Mouse (Mus musculus) hindbrain, embryonic 14.5 days (tissue): ENCODE data around the gene Itga6. TPM values are rescaled to one million over a fixed set of nuclear protein-coding genes. Genes with fewer than 3 reads are reported as not detected.

Experiments
- ATAC-seq: fragments of 200-750 bp; cut with Nextera tagmentation; 2 replicates; pipeline ENCODE4 v1.8.0; 2017; ENCODE audit warnings: moderate number of reproducible peaks, mild to moderate bottlenecking, moderate TSS enrichment, moderate library complexity; ENCODE audit not compliant: low FRiP score
- DNase-seq: peaks from one replicate; pipeline ENCODE4 v3.0.0-alpha.2; 2015; ENCODE audit warnings: low spot score
- H3K27ac ChIP-seq: fragments of 300-500 bp; sonication (generic); 2 replicates; pipeline ENCODE4 v1.5.1; 2014; ENCODE audit warnings: mild to moderate bottlenecking, moderate library complexity
- H3K27me3 ChIP-seq: fragments of 300-500 bp; sonication (generic); 2 replicates; pipeline ENCODE4 v1.6.1; 2014; ENCODE audit warnings: mild to moderate bottlenecking, low read length, mixed read lengths; ENCODE audit not compliant: control insufficient read depth, insufficient read depth
- H3K36me3 ChIP-seq: fragments of 300-500 bp; sonication (generic); replicated peaks from 2 replicates; pipeline ENCODE4 v1.6.1; 2014; ENCODE audit not compliant: control insufficient read depth, insufficient read depth
- H3K4me1 ChIP-seq: fragments of 300-500 bp; sonication (generic); replicated peaks from 2 replicates; pipeline ENCODE4 v1.6.1; 2014; ENCODE audit warnings: antibody characterized with exemption, low read length, mixed read lengths; ENCODE audit not compliant: control insufficient read depth, insufficient read depth
- H3K4me2 ChIP-seq: fragments of 300-500 bp; sonication (generic); replicated peaks from 2 replicates; pipeline ENCODE4 v1.6.1; 2014; ENCODE audit warnings: mild to moderate bottlenecking, moderate library complexity
- H3K4me3 ChIP-seq: fragments of 300-500 bp; sonication (generic); replicated peaks from 2 replicates; pipeline ENCODE4 v1.5.1; 2014; ENCODE audit warnings: mild to moderate bottlenecking, low read length
- H3K9ac ChIP-seq: fragments of 300-500 bp; sonication (generic); 2 replicates; pipeline ENCODE4 v1.6.1; 2014
- H3K9me3 ChIP-seq: fragments of 300-500 bp; sonication (generic); 2 replicates; pipeline ENCODE4 v1.6.1; 2016; ENCODE audit warnings: low read length; ENCODE audit not compliant: control insufficient read depth
- WGBS: fragments of 180-500 bp; shearing (Covaris S2); extraction: QIAGEN DNeasy Blood & Tissue Kit; methylation state at CpG from one replicate; pipeline ENCODE4 v1.1.7; 2014; 5-methylcytosine and 5-hydroxymethylcytosine counted together
- polyA plus RNA-seq: library from polyadenylated mRNA; unstranded; fragments of >200 nt; fragmentation: Nextera tagmentation; extraction: Ambion mirVana; gene quantifications from 2 replicates; pipeline ENCODE4 v1.2.1, GENCODE M21; 2014

Gene Itga6
- polyA plus RNA-seq, 1 experiment from 2014 or later, result 35.9 TPM

DNA sequence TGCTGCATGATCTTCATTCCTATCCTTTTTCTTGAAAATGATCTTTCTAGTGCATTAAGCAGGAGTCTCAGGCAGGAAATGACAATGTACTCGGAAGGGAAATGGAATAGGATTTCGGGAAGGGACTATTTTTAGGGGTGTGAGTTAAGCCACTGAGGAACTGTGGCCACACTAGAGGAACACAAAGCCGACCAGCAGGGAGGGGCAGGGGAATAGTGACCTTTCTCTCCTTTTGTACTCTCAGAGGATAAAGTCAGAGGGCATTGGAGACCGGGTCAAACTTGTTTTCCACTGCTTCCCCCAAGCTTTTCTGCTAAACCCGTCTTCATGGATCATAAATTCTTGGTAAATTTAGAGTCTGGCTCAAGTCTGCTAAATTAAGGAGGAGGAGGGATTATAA, 122.1 kb downstream of the Itga6 start:
- WGBS, result 8% methylated on average over 5 of the region's 5 CpGs
- H3K9me3 ChIP-seq, result no peaks in the 10 kb centered on the region
- ATAC-seq, result no peak

DNA sequence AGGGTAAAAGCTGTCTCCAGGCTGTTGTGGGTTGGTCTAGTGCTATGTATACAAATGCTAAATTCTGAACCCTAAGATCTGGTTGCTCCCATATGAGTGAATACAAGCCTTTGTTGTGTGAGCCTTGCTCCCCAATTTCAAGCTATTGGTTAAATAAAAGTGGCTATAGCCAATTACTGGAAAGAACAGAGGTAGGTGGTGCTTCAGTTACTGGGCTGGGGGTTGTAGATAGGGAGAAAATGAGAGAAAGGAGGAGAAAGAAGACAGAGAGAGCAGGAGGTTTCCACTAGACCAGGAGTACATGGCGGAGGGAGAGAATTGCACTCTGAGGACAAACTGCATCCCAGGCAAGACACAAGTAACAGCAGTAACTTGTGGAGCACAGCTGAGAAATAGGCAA, 122.8 kb downstream of the Itga6 start:
- H3K36me3 ChIP-seq, result no peaks in the 10 kb centered on the region
- no peak for DNase-seq
- H3K4me2 ChIP-seq, result no peak overlapping the region
- no peaks in the 10 kb centered on the region for H3K9me3 ChIP-seq
- WGBS, result 87% methylated on average over 1 of the region's 1 CpGs
- ATAC-seq, result no peak
- H3K27ac ChIP-seq, result no peak overlapping the region
- no peaks in the 10 kb centered on the region for H3K27me3 ChIP-seq
- H3K4me1 ChIP-seq, result no peaks in the 10 kb centered on the region
- no peak overlapping the region for H3K4me3 ChIP-seq
- no peak overlapping the region for H3K9ac ChIP-seq

More for the DNA sequence above, 122.1 kb downstream of the Itga6 start:
- no peaks in the 10 kb centered on the region for H3K36me3 ChIP-seq
- H3K27ac ChIP-seq, result no peak overlapping the region
- H3K4me1 ChIP-seq, result no peaks in the 10 kb centered on the region
- DNase-seq, result no peak
- H3K4me2 ChIP-seq, result no peak overlapping the region
- no peaks in the 10 kb centered on the region for H3K27me3 ChIP-seq
- H3K4me3 ChIP-seq, result no peak overlapping the region
- H3K9ac ChIP-seq, result no peak overlapping the region

DNA sequence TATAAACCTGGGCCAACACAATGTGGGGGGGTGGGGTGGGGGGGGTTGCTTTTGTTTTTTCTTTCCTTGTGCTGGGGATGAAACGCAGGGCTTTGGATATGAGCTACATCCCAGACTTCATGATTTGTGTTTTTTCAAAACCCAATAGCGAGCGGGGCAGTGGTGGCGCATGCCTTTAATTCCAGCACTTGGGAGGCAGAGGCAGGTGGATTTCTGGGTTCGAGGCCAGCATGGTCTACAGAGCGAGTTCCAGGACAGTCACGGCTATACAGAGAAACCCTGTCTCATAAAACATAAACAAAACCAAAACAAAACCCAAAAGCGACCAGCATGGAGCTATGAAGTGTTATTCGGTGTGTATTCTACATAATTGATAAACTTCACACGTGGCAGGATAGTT, 126.7 kb downstream of the Itga6 start:
- H3K9ac ChIP-seq, result no peak overlapping the region
- 0 out of 2 replicates have a peak, but pooled peaks cover 7% of the 10 kb centered on the region for H3K27me3 ChIP-seq
- no peak overlapping the region for H3K27ac ChIP-seq
- H3K4me2 ChIP-seq, result no peak overlapping the region
- ATAC-seq, result no peak
- peaks cover 7% of the 10 kb centered on the region; the same call in 1 of the 2 replicates for H3K4me1 ChIP-seq
- no peak for DNase-seq
- WGBS, result 86% methylated on average over 10 of the region's 10 CpGs
- no peak overlapping the region for H3K4me3 ChIP-seq
- H3K36me3 ChIP-seq, result no peaks in the 10 kb centered on the region
- no peaks in the 10 kb centered on the region for H3K9me3 ChIP-seq

DNA sequence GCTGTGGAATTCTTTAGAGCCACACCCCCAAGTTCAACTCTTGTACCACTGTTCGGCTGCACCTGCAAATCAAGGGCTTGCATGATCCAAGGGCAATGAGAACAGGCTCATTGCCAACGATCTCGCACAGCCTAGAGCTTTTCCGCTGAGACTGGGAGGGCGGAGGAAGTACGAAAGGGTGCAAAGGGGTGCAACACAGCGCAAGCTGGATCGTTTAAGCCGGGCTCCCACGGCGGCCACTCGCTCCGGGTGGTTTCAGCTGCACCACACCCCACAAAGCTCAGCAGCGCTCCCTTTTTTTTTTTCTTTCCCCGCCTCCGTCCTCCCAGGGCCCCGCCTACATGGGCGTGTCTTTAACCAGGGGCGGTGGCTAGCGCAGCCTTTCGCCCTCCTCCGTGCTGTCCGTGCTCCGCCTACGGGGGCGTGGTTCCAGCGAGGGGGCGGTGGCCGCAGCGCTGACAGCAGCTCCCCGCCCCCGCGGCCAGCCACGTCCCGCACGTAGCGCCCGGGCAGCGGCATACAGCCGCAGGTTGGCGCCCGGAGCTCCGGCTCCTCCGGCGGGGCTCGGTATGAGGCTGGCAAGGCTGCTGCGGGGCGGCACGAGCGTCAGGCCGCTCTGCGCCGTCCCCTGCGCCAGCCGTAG, 127.5 kb downstream of the Itga6 start, which contains the start of gene Pdk1:
Pdk1 (plus strand) TSS at position 424 of the 643 bp plus-strand sequence.
- under 1% methylated on average over 55 of the region's 55 CpGs for WGBS

DNA sequence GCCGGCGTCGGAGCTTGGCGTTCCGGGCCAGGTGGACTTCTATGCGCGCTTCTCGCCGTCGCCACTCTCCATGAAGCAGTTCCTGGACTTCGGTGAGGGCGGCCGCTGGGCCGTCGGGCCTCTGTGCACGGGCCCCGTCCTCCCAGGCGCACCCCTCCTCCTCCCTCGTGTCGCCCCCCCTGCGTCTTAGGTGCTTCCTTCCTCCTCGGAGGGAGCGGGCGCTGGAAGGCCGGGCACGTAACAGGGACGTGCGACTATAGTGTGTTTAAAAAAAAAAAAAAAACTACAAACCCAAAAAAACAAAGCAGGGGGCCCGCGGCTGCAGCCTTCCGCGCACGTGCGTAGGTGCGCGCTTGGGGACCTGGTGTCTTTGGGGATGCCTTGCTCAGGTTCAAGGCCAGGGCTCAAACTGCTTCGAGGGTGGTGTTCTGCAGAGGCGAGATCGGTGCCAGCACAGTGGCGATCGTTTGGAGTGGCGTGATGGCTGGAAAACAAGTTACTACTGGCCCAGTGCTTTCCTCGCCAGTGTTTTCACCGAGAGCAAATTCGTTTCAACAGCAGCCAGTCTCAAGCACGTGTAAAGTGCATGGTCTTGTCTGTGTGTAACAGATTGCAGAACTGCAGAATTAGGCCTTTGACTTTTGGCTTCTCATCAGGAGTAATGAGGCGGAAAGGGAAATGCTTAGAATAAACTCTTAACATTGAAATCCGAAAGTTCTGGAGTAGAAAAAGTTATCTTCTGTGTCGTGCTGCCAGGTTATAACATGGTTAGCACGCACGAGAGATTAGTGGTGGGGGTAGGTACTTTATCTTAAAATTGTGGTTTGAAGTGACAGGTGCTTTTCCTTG, 128.3 kb downstream of the Itga6 start:
- no peaks in the 10 kb centered on the region for H3K9me3 ChIP-seq
- DNase-seq (peak; percentile 49), ATAC-seq (no peak; the same call in 1 of the 2 replicates)
- no peaks in the 10 kb centered on the region for H3K36me3 ChIP-seq
- 0 out of 2 replicates have a peak, but pooled peaks cover 7% of the 10 kb centered on the region for H3K27me3 ChIP-seq
- peak overlapping the region; percentile 73 for H3K4me3 ChIP-seq
- H3K4me1 ChIP-seq, result peaks cover 7% of the 10 kb centered on the region; the same call in 1 of the 2 replicates
- peak overlapping the region; percentile 83 for H3K27ac ChIP-seq
- H3K9ac ChIP-seq, result peak overlapping the region; percentile 78
- 3% methylated on average over 51 of the region's 51 CpGs for WGBS
- H3K4me2 ChIP-seq, result peak overlapping the region; percentile 74

More for the DNA sequence above, 127.5 kb downstream of the Itga6 start, which contains the start of gene Pdk1:
- no peaks in the 10 kb centered on the region for H3K36me3 ChIP-seq
- DNase-seq (peak; percentile 97), ATAC-seq (peak; percentile 99)
- peak within 1 kb of the TSS; percentile 73 for H3K4me3 ChIP-seq
- peak within 1 kb of the TSS; percentile 78 for H3K9ac ChIP-seq
- H3K4me2 ChIP-seq, result peak within 1 kb of the TSS; percentile 74
- peak within 1 kb of the TSS; percentile 83 for H3K27ac ChIP-seq
- 0 out of 2 replicates have a peak, but pooled peaks cover 7% of the 10 kb centered on the region for H3K27me3 ChIP-seq
- H3K9me3 ChIP-seq, result no peaks in the 10 kb centered on the region
- peaks cover 7% of the 10 kb centered on the region; the same call in 1 of the 2 replicates for H3K4me1 ChIP-seq

DNA sequence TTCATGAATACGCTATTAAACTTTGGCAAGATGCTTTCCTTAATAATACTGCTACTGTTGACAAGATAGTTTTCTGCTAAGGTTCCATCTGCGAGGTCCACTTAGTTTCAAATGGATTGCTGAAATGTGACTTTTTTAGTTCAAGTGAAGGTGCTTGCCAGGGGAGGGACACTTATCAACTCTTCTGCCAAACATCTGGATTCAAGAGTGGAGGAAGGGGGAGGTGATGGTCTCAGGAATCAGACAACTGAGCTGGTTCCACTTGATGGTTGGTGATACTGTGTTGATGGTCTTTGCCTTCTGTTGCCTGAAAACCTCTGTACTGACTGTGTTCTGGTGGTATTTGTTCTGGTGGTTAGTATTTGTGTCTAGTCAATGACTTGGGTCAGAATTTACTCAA, 129.0 kb downstream of the Itga6 start:
- H3K4me1 ChIP-seq, result peaks cover 7% of the 10 kb centered on the region; the same call in 1 of the 2 replicates
- no peaks in the 10 kb centered on the region for H3K9me3 ChIP-seq
- H3K36me3 ChIP-seq, result no peaks in the 10 kb centered on the region
- no peak for DNase-seq
- H3K4me3 ChIP-seq, result peak overlapping the region; percentile 73; the same call in 1 of the 2 replicates
- no peak overlapping the region for H3K27ac ChIP-seq
- no peak for ATAC-seq
- peak overlapping the region; percentile 74; the same call in 1 of the 2 replicates for H3K4me2 ChIP-seq
- 0 out of 2 replicates have a peak, but pooled peaks cover 7% of the 10 kb centered on the region for H3K27me3 ChIP-seq
- 88% methylated on average over 2 of the region's 2 CpGs for WGBS
- no peak overlapping the region for H3K9ac ChIP-seq

DNA sequence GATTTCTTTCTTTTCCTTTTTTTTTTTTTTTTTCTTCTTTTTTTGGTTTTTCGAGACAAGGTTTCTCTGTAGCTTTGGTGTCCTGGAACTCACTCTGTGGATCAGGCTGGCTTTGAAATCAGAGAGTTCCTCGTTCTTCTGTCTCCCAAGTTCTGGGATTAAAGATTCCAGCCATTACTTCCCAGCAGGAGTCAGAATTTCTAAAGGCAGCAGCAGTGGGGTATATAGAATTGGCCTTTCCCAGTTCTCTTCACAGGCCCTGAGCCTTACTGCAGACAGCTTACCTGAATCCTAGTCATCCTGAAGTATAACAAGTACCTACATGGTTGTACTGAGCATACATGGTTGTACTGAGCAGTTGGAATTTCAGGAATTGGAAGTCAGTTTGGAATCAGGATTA, 129.4 kb downstream of the Itga6 start:
- 0 out of 2 replicates have a peak, but pooled peaks cover 7% of the 10 kb centered on the region for H3K27me3 ChIP-seq
- WGBS, result 39% methylated on average over 2 of the region's 2 CpGs
- 0 out of 2 replicates have a peak overlapping the region, but pooled peaks have one; percentile 74 for H3K4me2 ChIP-seq
- peaks cover 7% of the 10 kb centered on the region; the same call in 1 of the 2 replicates for H3K4me1 ChIP-seq
- no peak overlapping the region for H3K9ac ChIP-seq
- no peak overlapping the region for H3K4me3 ChIP-seq
- H3K27ac ChIP-seq, result no peak overlapping the region
- no peaks in the 10 kb centered on the region for H3K36me3 ChIP-seq
- no peaks in the 10 kb centered on the region for H3K9me3 ChIP-seq
- DNase-seq, result no peak
- no peak for ATAC-seq

DNA sequence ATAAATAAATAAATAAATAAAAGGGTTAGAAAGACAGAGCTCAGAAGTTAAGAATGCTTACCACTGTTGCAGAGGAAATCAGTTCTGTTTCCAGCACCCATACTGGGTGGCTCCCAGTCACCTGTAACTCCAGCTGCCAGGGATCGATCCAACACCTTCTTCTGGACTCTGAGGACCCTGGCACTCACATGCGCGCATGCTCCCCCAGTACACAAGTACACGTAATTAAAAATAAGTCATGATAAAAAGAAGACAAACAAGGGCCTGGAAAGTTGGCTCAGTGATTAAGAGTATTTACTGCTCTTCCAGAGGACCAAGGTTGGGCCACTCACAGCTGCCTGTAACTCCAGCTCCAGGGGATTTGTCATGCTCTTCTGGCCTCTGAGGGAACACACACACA, 132.4 kb downstream of the Itga6 start:
- H3K4me3 ChIP-seq, result no peak overlapping the region
- no peak overlapping the region for H3K27ac ChIP-seq
- peaks cover 7% of the 10 kb centered on the region; the same call in 1 of the 2 replicates for H3K4me1 ChIP-seq
- H3K4me2 ChIP-seq, result no peak overlapping the region
- H3K9me3 ChIP-seq, result no peaks in the 10 kb centered on the region
- no peak for ATAC-seq
- H3K36me3 ChIP-seq, result peaks cover 8% of the 10 kb centered on the region; the same call in 1 of the 2 replicates
- no peak for DNase-seq
- 0 out of 2 replicates have a peak, but pooled peaks cover 7% of the 10 kb centered on the region for H3K27me3 ChIP-seq
- WGBS, result 92% methylated on average over 4 of the region's 4 CpGs
- H3K9ac ChIP-seq, result no peak overlapping the region

DNA sequence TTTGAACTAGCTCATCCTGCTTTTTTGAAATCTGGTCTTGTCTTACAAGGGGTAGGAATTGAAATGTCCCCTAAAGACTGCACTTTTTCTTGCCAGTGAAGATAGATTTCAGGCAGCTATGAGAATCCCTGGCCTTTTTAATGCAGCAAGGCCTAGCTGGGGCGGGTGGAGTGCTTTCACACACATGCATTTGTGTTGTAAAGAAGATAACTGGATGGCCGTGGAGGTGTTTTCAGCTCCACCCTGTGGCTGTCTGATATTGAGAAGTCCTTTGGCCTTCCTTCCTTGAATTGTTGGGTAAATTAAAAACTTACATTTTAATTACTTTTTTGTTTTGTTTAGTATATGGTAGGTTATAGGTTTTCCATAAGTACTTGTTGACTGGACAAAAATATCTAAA, 133.0 kb downstream of the Itga6 start:
- WGBS, result 81% methylated on average over 2 of the region's 2 CpGs
- H3K36me3 ChIP-seq, result peaks cover 10% of the 10 kb centered on the region; the same call in 1 of the 2 replicates

More for the DNA sequence above, 133.0 kb downstream of the Itga6 start:
- H3K27ac ChIP-seq, result no peak overlapping the region
- DNase-seq (no peak), ATAC-seq (no peak)
- H3K27me3 ChIP-seq, result 0 out of 2 replicates have a peak, but pooled peaks cover 7% of the 10 kb centered on the region
- H3K9me3 ChIP-seq, result no peaks in the 10 kb centered on the region
- no peak overlapping the region for H3K4me3 ChIP-seq
- no peak overlapping the region for H3K9ac ChIP-seq
- peaks cover 7% of the 10 kb centered on the region; the same call in 1 of the 2 replicates for H3K4me1 ChIP-seq
- H3K4me2 ChIP-seq, result no peak overlapping the region
